Mouse (Mus musculus): ENCODE data around the gene Map4. TPM values are rescaled to one million over a fixed set of nuclear protein-coding genes. Genes with fewer than 3 reads are reported as not detected.

Gene Map4
- total and polyA plus RNA-seq, 3 experiments, result 14.4 to 45.8 (median 28.9) TPM

- TF ChIP-seq KAT2A (IDR thresholded peaks at IDR 0.05; ENCODE audit: insufficient replicate concordance, low read length) (no peak), MAZ (IDR thresholded peaks at IDR 0.05; ENCODE audit: low read depth, low read length) (no peak), MXI1 (IDR thresholded peaks at IDR 0.05; ENCODE audit: low read depth, low read length) (no peak), RCOR1 (conservative IDR thresholded peaks at IDR 0.05; ENCODE audit: low read depth, low read length) (no peak), ZC3H11A (IDR thresholded peaks at IDR 0.05; ENCODE audit: low read depth, low read length) (no peak), JUN (IDR thresholded peaks at IDR 0.05; ENCODE audit: insufficient read depth, low read depth, low read length) (no peak), EP300 (IDR thresholded peaks at IDR 0.05; ENCODE audit: low read length) (no peak), HCFC1 (IDR thresholded peaks at IDR 0.05; ENCODE audit: low read depth, low read length) (no peak), TBP (conservative IDR thresholded peaks at IDR 0.05; ENCODE audit: low read depth, low read length) (no peak), CTCF (conservative IDR thresholded peaks at IDR 0.05 in 1 of 2, IDR thresholded peaks at IDR 0.05 in 1 of 2; ENCODE audit: low read depth in 2 of 2, low read length in 2 of 2) (no peak), MAX (IDR thresholded peaks at IDR 0.05; ENCODE audit: low read length) (no peak), GABPA (IDR thresholded peaks at IDR 0.05; ENCODE audit: insufficient replicate concordance, low read depth, low read length) (no peak), SMC3 (IDR thresholded peaks at IDR 0.05; ENCODE audit: low read depth, low read length) (no peak), TCF12 (IDR thresholded peaks at IDR 0.05; ENCODE audit: low read depth, low read length) (no peak), MEF2A (IDR thresholded peaks at IDR 0.05; ENCODE audit: borderline replicate concordance, low read depth, low read length) (no peak), RAD21 (IDR thresholded peaks at IDR 0.05; ENCODE audit: low read depth, low read length) (no peak), CHD1 (IDR thresholded peaks at IDR 0.05; ENCODE audit: low read depth, low read length) (no peak), CHD2 (IDR thresholded peaks at IDR 0.05; ENCODE audit: low read length) (no peak)
- Histone ChIP-seq H3K27me3 (replicated peaks) (no peaks in the 10 kb centered on the region), H3K9ac (ENCODE audit: insufficient read depth, low read depth) (no peak overlapping the region), H3K27ac (ENCODE audit: insufficient read depth, low read depth) (no peak overlapping the region), H3K9me3 (replicated peaks; ENCODE audit: low read length) (no peaks in the 10 kb centered on the region), H3K4me1 (ENCODE audit: control insufficient read depth in 1 of 2, insufficient read depth in 2 of 2) (no peaks in the 10 kb centered on the region), H3K4me3 (replicated peaks in 1 of 3; ENCODE audit: low read depth in 2 of 3, low read length in 2 of 3, poor library complexity in 1 of 3) (no peak overlapping the region), H3K4me2 (ENCODE audit: insufficient read depth, low read depth, poor library complexity, severe bottlenecking) (no peak overlapping the region), H3K36me3 (replicated peaks in 1 of 2; ENCODE audit: control insufficient read depth in 1 of 2, insufficient read depth in 1 of 2, low read length in 1 of 2) (peaks cover 0 to 22% of the 10 kb centered on the region in 2 experiments), H3K79me2 (replicated peaks; ENCODE audit: control insufficient read depth, extremely low read depth, insufficient read depth, poor library complexity, severe bottlenecking) (no peaks in the 10 kb centered on the region)
- in situ Hi-C loops (cut with MboI; ENCODE audit: low pct_ligation_motif_present, low pct_unique_long_range_greater_than_20kb, low sequenced_read_pairs) (no loop called here), dilution Hi-C loops (cut with MboI; ENCODE audit: extremely low pct_ligation_motif_present, extremely low pct_unique_long_range_greater_than_20kb, low sequenced_read_pairs) (no loop called here)
- no peak for DNase-seq (ENCODE audit: extremely low read depth)
Measured at GRCm38 (mm10) chr9:110047260-110047659, 116.0 kb downstream of the Map4 start.

- H3K4me2 ChIP-seq (ENCODE audit: insufficient read depth, low read depth, poor library complexity, severe bottlenecking), result no peak overlapping the region
- H3K9ac ChIP-seq (ENCODE audit: insufficient read depth, low read depth), result no peak overlapping the region
- DNase-seq (ENCODE audit: extremely low read depth), result no peak
- H3K4me3 ChIP-seq (replicated peaks in 1 of 3; ENCODE audit: low read depth in 2 of 3, low read length in 2 of 3, poor library complexity in 1 of 3), result no peak overlapping the region
- H3K27ac ChIP-seq (ENCODE audit: insufficient read depth, low read depth), result no peak overlapping the region
- dilution Hi-C loops (cut with MboI; ENCODE audit: extremely low pct_ligation_motif_present, extremely low pct_unique_long_range_greater_than_20kb, low sequenced_read_pairs), result no loop called here
- TF ChIP-seq HCFC1 (IDR thresholded peaks at IDR 0.05; ENCODE audit: low read depth, low read length) (no peak), ETS1 (conservative IDR thresholded peaks at IDR 0.05; ENCODE audit: low read depth, low read length) (no peak), BHLHE40 (IDR thresholded peaks at IDR 0.05; ENCODE audit: low read depth, low read length) (no peak), MEF2A (IDR thresholded peaks at IDR 0.05; ENCODE audit: borderline replicate concordance, low read depth, low read length) (no peak), SIN3A (IDR thresholded peaks at IDR 0.05; ENCODE audit: low read length) (no peak), MYC (IDR thresholded peaks at IDR 0.05; ENCODE audit: low read depth, low read length) (no peak), CTCF (conservative IDR thresholded peaks at IDR 0.05 in 1 of 2, IDR thresholded peaks at IDR 0.05 in 1 of 2; ENCODE audit: low read depth in 2 of 2, low read length in 2 of 2) (no peak), ELF1 (IDR thresholded peaks at IDR 0.05; ENCODE audit: low read depth, low read length) (no peak), MAFK (IDR thresholded peaks at IDR 0.05; ENCODE audit: insufficient replicate concordance, low read length) (no peak), ZC3H11A (IDR thresholded peaks at IDR 0.05; ENCODE audit: low read depth, low read length) (no peak), POLR2AphosphoS2 (IDR thresholded peaks at IDR 0.05; ENCODE audit: low read depth, low read length) (no peak), USF2 (conservative IDR thresholded peaks at IDR 0.05; ENCODE audit: low read depth, low read length) (no peak), TBP (conservative IDR thresholded peaks at IDR 0.05; ENCODE audit: low read depth, low read length) (no peak), POLR2A (IDR thresholded peaks at IDR 0.05; ENCODE audit: low read depth, low read length) (no peak), KAT2A (IDR thresholded peaks at IDR 0.05; ENCODE audit: insufficient replicate concordance, low read length) (no peak), CHD1 (IDR thresholded peaks at IDR 0.05; ENCODE audit: low read depth, low read length) (no peak), EP300 (IDR thresholded peaks at IDR 0.05; ENCODE audit: low read length) (no peak), ZMIZ1 (IDR thresholded peaks at IDR 0.05; ENCODE audit: low read depth, low read length) (no peak), MAZ (IDR thresholded peaks at IDR 0.05; ENCODE audit: low read depth, low read length) (no peak), RAD21 (IDR thresholded peaks at IDR 0.05; ENCODE audit: low read depth, low read length) (no peak)
- H3K27me3 ChIP-seq (replicated peaks), result no peaks in the 10 kb centered on the region
- no peaks in the 10 kb centered on the region for H3K79me2 ChIP-seq (replicated peaks; ENCODE audit: control insufficient read depth, extremely low read depth, insufficient read depth, poor library complexity, severe bottlenecking)
- in situ Hi-C loops (cut with MboI; ENCODE audit: low pct_ligation_motif_present, low pct_unique_long_range_greater_than_20kb, low sequenced_read_pairs), result no loop called here
- no peaks in the 10 kb centered on the region for H3K9me3 ChIP-seq (replicated peaks; ENCODE audit: low read length)
- peaks cover under 1 to 26% of the 10 kb centered on the region in 2 experiments for H3K36me3 ChIP-seq (replicated peaks in 1 of 2; ENCODE audit: control insufficient read depth in 1 of 2, insufficient read depth in 1 of 2, low read length in 1 of 2)
- H3K4me1 ChIP-seq (ENCODE audit: control insufficient read depth in 1 of 2, insufficient read depth in 2 of 2), result no peaks in the 10 kb centered on the region
Measured at GRCm38 (mm10) chr9:110047857-110048256, 116.6 kb downstream of the Map4 start.

Data from CH12.LX (cell line).